Mouse (Mus musculus) cerebellum, adult 2 months (tissue): ENCODE results near the gene Itsn2.

ENCODE experiments used
- CTCF ChIP-seq: fragments of 200-500 bp; IDR thresholded peaks from 2 replicates; pipeline ENCODE4 v1.5.1; 2011; ENCODE audit warnings: low read depth, mild to moderate bottlenecking, control low read depth, low read length, moderate library complexity, borderline replicate concordance; ENCODE audit not compliant: insufficient read depth
- POLR2A ChIP-seq: fragments of 200-500 bp; IDR thresholded peaks from 2 replicates; pipeline ENCODE4 v1.6.1; 2011; ENCODE audit warnings: low read length, control low read depth, borderline replicate concordance; ENCODE audit not compliant: insufficient read depth

DNA sequence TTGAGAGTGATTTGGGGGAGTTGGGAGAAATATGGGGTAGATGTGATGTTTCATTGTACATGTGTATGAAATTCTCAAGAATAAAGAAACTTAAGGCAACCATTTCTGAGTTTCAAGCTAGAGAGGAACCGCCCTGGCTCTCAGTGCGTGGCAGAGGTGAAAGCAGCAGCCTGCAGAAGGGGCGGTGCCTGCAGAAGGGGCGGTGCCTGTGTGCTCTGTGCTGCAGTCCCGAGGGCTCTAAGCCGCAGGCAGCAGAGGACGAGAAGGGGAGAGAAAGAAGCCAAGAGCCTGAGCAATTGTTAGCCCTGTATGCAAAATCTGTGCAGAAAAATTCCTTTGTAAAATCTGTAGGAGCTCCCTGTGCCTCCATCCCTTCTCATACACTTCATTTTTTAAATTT is 125.0 kb downstream of the Itsn2 start:
- TF ChIP-seq CTCF (no peak), POLR2A (no peak)
